Mouse (Mus musculus): ENCODE results near the gene Brca1.
"Not testable (repeated sequence)": the region's sequence is repeated elsewhere in the genome, so short reads cannot be mapped to it uniquely, and the experiment has no call there.

Brca1 gene

DNA sequence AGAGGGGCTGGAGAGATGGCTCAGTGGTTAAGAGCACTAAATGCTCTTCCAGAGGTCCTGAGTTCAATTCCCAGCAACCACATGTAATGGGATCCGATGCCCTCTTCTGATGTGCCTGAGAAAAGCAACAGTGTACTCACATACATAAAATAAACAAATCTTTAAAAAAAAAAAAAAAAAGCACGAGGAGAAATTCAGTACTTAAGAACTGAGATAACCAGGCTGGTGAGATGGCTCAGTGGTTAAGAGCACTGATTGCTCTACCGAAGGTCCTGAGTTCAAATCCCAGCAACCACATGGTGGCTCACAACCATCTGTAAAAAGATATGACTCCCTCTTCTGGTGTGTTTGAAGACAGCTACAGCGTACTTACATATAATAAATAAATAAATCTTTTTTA, 102.2 kb downstream of the Brca1 start:
- DNase-seq (ENCODE audit: low read depth, low spot score) = not testable (repeated sequence)

GRCm38 (mm10) chr11:101448899-101449298, 102.9 kb downstream of the Brca1 start:
- no peak for DNase-seq (ENCODE audit: low read depth, low spot score)

DNA sequence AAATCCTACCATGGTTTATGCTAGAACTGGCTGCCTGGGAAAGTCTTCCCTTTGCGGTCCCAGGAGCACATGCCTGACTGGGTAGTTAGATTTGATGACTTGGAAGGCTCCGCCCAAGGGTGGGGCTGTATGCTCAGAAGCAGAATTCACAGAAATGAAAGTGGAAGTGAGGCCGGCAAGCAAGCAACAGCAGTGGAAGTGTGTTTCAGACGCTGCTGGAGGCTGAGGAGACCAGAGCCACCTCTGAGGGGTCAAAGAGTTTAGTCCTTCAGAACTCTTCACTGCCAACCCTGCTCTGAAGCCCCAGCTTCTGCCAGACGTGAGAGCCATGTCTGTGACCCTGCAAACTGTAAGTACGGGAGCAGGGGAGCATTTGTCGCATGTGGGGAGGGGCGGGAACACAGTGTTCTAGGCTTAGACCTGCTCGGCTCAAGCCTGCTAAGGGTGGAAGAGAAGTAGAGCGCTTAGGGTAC, 103.4 kb downstream of the Brca1 start, which contains the start of gene Ifi35:
TSS of gene Ifi35 (plus strand) at position 134 of the 473 bp plus-strand sequence.
- DNase-seq (ENCODE audit: low read depth, low spot score) = peak; percentile 73

DNA sequence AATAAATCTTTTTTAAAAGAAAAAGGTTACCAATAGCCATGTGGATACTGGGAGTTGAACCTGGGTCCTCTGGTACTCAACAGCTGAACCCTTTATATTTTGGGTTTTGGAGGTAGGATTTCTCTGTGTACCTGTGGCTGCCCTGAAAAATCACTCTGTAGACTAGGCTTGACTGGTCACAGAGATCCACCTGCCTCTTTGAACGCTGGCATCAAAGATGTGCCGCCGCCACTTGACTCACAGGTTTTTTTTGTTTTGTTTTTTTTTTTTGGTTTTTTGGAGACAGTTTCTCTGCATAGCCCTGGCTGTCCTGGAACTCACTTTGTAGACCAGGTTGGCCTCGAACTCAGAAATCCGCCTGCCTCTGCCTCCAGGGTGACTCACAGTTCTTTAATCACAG, 104.0 kb downstream of the Brca1 start:
- no peak for DNase-seq (ENCODE audit: low read depth, low spot score)

DNA sequence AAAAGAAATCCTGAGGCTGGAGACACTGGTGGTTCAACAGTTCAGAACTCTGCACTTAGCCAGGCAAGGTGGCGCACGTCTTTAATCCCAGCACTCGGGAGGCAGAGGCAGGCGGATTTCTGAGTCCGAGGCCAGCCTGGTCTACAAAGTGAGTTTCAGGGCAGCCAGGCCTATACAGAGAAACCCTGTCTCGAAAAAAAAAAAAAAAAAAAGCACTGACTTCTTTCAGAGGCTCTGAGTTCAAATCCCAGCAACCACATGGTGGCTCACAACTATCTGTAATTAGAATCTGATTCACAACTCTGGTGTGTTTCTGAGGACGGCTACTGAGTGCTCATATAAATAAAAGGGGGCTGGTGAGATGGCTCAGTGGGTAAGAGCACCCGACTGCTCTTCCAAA, 104.9 kb downstream of the Brca1 start:
- not testable (repeated sequence) for DNase-seq (ENCODE audit: low read depth, low spot score)

DNA sequence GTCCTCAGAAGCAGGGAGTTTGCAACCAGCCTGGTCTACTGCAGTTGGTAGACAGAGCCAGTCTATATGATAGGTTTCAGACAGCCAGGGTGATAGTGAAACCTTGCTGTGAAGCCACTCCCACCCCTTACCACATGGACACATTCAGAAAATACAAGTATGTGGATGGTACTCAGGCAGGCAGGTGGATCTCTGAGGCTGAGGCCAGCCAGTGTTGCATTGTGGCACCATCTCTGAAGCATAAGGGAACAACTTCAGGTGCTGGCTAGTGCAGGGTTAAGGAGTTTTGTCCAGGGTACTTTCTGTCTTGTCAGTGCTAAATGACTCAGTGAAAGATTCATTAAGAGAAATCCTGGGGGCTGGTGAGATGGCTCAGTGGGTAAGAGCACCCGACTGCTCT, 105.4 kb downstream of the Brca1 start:
- peak; percentile 53 for DNase-seq (ENCODE audit: low read depth, low spot score)

- DNase-seq (ENCODE audit: low read depth, low spot score) = no peak
Measured at GRCm38 (mm10) chr11:101442760-101443159, 109.0 kb downstream of the Brca1 start.

DNA sequence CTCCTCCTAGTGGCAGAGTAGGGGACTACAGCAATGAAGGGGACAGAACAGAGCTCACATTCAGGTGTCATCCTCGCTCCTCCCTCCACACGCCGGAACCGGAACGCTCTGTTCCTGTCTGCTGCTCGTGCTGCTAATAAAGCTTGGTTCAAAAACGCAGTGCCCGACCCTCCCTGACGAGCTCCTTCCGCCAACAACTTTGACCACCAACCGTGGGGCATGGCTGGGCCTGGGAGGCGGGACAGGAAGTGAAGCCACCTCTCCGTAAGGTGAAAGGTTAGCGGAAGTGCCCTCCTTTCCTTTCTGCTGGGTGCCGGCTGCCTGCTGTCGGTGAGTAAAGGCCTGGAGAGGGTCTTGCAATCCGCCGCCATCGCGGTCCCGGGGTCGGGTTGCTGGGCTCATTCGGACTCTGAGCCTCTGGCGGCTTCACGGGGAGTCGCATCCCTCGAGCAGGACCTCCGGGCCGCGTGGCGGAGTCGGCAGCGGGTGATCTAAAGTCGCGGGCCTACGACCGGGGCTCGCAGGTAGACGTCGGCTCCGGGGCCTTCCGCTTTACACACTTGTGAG, 109.5 kb downstream of the Brca1 start, which contains the start of gene Rpl27:
TSS of gene Rpl27 (plus strand) at position 172 of the 567 bp plus-strand sequence.
- peak; percentile 100 for DNase-seq (ENCODE audit: low read depth, low spot score)

DNA sequence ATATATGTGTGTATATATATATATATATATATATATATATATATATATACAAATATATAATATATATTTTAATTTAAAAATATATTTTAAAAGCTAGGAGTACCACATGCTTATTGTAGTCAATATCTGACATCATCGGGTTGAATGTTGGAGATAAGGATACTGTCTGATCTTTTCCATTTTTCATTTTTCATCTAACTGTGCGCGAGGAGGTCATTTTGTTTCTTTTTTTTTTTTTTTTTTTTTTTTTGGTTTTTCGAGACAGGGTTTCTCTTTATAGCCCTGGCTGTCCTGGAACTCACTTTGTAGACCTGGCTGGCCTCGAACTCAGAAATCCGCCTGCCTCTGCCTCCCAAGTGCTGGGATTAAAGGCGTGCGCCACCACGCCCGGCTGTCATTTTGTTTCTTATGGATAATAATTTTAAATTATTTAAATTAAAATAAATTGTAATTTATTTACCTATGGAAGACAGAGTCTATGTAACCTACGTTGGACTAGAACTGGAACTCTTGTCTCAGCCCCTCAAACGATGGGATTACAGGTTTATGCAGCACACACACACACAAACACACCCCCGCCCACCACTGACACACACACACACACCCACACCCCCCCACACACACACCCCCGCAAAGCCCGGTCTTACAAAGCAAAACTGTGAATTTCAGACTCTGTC, 110.2 kb downstream of the Brca1 start:
- DNase-seq (ENCODE audit: low read depth, low spot score) = not testable (repeated sequence)

Measured in ES-CJ7 (cell line).